Mouse (Mus musculus) liver, embryonic 12.5 days (tissue): Measurements from ENCODE around the gene Mgll. TPM values are rescaled to one million over a fixed set of nuclear protein-coding genes. Genes with fewer than 3 reads are reported as not detected.

Experiments
- ATAC-seq: fragments of 200-750 bp; cut with Nextera tagmentation; 2 replicates; pipeline ENCODE4 v1.8.0; 2017; ENCODE audit warnings: moderate number of reproducible peaks, mild to moderate bottlenecking, moderate library complexity
- H3K27ac ChIP-seq: fragments of 300-500 bp; sonication (generic); 2 replicates; pipeline ENCODE4 v1.5.1; 2016; ENCODE audit warnings: mild to moderate bottlenecking
- H3K27me3 ChIP-seq: fragments of 300-500 bp; sonication (generic); replicated peaks from 2 replicates; pipeline ENCODE4 v1.6.1; 2016; ENCODE audit warnings: mild to moderate bottlenecking, moderate library complexity
- H3K36me3 ChIP-seq: fragments of 300-500 bp; sonication (generic); 2 replicates; pipeline ENCODE4 v1.6.1; 2016; ENCODE audit warnings: mild to moderate bottlenecking, moderate library complexity
- H3K4me1 ChIP-seq: fragments of 300-500 bp; sonication (generic); 2 replicates; pipeline ENCODE4 v1.6.1; 2016
- H3K4me2 ChIP-seq: fragments of 300-500 bp; sonication (generic); 2 replicates; pipeline ENCODE4 v1.6.1; 2016; ENCODE audit warnings: mild to moderate bottlenecking, moderate library complexity
- H3K4me3 ChIP-seq: fragments of 300-500 bp; sonication (generic); 2 replicates; pipeline ENCODE4 v1.5.1; 2016; ENCODE audit warnings: mild to moderate bottlenecking, moderate library complexity
- H3K9ac ChIP-seq: fragments of 300-500 bp; sonication (generic); 2 replicates; pipeline ENCODE4 v1.6.1; 2016; ENCODE audit warnings: mild to moderate bottlenecking, moderate library complexity
- H3K9me3 ChIP-seq: fragments of 300-500 bp; sonication (generic); replicated peaks from 2 replicates; pipeline ENCODE4 v1.6.1; 2016; ENCODE audit warnings: mild to moderate bottlenecking, moderate library complexity
- WGBS: fragments of 180-500 bp; shearing (Covaris S2); methylation state at CpG from one replicate; pipeline ENCODE4 v1.1.7; 2016; ENCODE audit not compliant: insufficient replicate concordance; 5-methylcytosine and 5-hydroxymethylcytosine counted together
- polyA plus RNA-seq: library from polyadenylated mRNA; unstranded; fragments of >200 nt; fragmentation: Nextera tagmentation; extraction: Ambion mirVana; gene quantifications from 2 replicates; pipeline ENCODE4 v1.2.1, GENCODE M21; 2016

The Mgll gene
- polyA plus RNA-seq, 1 experiment from 2014 or later, result 46.4 TPM

DNA sequence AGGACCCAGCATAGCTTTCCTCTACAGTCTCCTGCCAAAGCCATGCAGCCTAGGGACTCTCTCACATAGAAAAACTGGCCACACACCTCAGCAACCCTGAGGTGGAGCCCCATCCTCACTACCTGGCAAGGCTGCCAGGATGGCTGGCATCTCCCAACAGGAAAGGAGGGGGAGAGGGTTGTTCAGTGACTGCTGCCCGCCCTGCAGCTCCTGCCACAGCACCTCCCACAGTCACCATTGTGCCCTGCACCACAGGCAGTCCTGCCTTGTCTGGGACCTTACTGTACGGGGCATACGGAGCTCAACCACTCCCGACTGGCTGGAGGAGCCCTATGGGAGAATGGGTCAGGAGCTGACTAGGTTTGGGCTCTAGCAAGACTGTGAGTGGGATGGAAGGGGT, 57.7 kb downstream of the Mgll start:
- Histone ChIP-seq H3K4me2 (peak overlapping the region; percentile 46), H3K4me1 (peaks cover 78% of the 10 kb centered on the region), H3K27me3 (peaks cover 4% of the 10 kb centered on the region; the same call in 1 of the 2 replicates), H3K4me3 (no peak overlapping the region), H3K9ac (peak overlapping the region; percentile 59), H3K9me3 (no peaks in the 10 kb centered on the region), H3K36me3 (peaks cover 6% of the 10 kb centered on the region), H3K27ac (peak overlapping the region; percentile 93)
- no peak for ATAC-seq
- WGBS, result 80% methylated on average over 4 of the region's 4 CpGs

DNA sequence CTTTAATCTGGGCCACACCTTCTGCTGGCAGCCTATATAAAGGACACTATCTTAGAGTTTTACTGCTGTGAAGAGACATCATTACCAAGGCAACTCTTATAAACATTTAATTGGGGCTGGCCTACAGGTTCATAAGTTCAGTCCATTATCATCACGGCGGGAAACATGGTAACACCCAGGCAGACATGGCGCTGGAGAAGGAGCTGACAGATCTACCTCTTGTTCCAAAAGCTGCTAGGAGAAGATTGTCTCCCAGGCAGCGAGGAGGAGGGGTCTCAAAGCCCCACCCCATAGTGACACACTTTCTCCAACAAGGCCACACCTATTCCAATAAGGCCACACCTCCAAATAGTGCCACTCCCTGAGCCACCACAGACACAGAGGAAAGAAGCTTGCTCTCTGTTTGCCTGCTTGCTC, 58.8 kb downstream of the Mgll start:
- Histone ChIP-seq H3K27me3 (no peaks in the 10 kb centered on the region; the same call in 1 of the 2 replicates), H3K4me2 (peak overlapping the region; percentile 46), H3K4me3 (0 out of 2 replicates have a peak overlapping the region, but pooled peaks have one; percentile 6), H3K4me1 (peaks cover 83% of the 10 kb centered on the region), H3K9ac (peak overlapping the region; percentile 59), H3K9me3 (no peaks in the 10 kb centered on the region), H3K36me3 (peaks cover 6% of the 10 kb centered on the region), H3K27ac (peak overlapping the region; percentile 93)
- ATAC-seq, result peak; percentile 95
- 9% methylated on average over 4 of the region's 4 CpGs for WGBS

DNA sequence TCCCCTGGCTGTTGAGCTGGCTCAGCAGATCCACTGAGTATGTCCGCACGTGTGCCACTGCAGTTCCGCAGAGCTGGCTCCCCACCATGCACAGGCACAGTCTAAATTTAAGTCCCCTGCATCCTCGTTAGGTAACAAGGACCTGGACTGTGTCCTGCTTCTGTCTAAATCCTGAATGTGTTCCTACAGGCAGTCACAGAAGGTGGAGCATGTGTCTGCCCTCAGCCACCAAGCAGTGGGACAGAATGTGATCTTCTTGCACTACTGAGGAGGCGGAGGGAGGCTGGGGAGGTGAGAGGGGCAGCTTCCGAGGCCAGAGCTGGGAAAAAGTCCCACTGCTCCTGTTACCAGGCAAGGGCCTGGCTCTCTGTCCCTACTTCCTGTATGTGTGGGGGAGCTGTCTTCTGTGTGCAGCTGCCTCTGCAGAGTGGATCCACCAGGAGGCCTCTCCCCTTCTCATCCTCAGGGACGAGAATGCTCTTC, 60.5 kb downstream of the Mgll start:
- Histone ChIP-seq H3K9ac (peak overlapping the region; percentile 45; the same call in 1 of the 2 replicates), H3K4me1 (peaks cover 87% of the 10 kb centered on the region), H3K4me2 (no peak overlapping the region)

DNA sequence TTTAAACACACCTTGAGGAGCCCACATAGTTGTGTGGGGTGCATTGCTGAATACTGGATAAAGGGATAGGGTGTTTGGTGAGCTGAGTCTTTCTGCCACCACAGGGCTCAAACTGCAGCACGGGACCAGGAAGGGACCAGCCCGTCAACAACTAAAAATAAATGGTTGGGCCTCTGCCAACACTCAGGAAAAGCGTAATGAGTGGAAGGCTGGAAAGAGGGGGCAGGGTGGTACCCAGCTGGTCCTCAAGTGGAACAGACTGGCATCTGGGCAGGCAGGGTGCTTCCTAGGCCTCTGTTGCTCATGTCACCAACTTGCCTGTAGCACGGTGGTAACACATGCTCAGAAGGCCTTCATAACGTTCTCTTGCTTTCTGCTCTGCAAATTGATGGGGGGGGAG, 61.1 kb downstream of the Mgll start:
- peaks cover 3% of the 10 kb centered on the region; the same call in 1 of the 2 replicates for H3K36me3 ChIP-seq
- no peaks in the 10 kb centered on the region for H3K9me3 ChIP-seq
- no peak for ATAC-seq
- H3K27ac ChIP-seq, result peak overlapping the region; percentile 93; the same call in 1 of the 2 replicates
- H3K9ac ChIP-seq, result 0 out of 2 replicates have a peak overlapping the region, but pooled peaks have one; percentile 45
- no peaks in the 10 kb centered on the region; the same call in 1 of the 2 replicates for H3K27me3 ChIP-seq
- 78% methylated on average over 5 of the region's 5 CpGs for WGBS
- peaks cover 87% of the 10 kb centered on the region for H3K4me1 ChIP-seq
- H3K4me2 ChIP-seq, result no peak overlapping the region
- no peak overlapping the region for H3K4me3 ChIP-seq

More for the DNA sequence above, 60.5 kb downstream of the Mgll start:
- WGBS, result 77% methylated on average over 7 of the region's 7 CpGs
- Histone ChIP-seq H3K4me3 (no peak overlapping the region), H3K27me3 (no peaks in the 10 kb centered on the region; the same call in 1 of the 2 replicates), H3K9me3 (no peaks in the 10 kb centered on the region), H3K36me3 (peaks cover 3% of the 10 kb centered on the region; the same call in 1 of the 2 replicates), H3K27ac (peak overlapping the region; percentile 93)
- no peak for ATAC-seq

DNA sequence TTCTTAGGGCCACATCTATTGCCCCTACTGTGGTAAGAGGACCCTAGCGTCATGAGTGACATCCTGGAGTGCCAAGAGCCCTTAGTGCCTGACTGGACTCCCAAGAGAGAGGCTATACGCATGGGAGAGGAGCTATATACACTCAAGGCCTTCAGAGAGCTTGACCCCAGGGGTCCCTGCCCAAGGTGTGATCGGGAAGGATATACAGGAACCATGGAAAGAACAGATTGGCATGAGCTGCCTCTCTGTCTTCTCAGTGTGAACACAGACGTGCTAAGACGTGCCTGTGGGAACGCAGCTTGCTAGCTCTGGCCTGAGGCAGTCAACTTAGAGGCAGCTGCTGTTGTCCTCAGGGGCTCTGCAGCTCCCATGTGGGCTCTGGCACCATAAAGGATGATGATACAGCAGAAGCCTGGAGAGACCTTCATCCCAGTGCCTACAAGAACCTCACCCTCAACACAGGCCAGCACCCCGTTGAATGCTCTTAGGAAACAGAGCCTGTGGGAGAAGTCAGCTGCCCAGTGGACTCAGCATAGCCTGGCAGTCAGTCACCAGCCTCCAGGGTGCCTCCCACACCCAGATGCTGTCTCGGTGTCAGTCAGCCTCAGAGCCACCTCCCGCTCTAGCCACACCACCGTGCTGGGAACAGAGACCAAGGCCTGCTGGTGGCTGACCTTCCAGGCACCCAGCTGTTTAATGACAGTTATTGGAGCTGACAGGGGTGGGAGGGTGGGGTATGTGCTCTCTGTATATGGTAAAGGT, 61.8 kb downstream of the Mgll start:
- peaks cover 88% of the 10 kb centered on the region for H3K4me1 ChIP-seq
- no peak overlapping the region for H3K4me3 ChIP-seq
- no peak overlapping the region for H3K4me2 ChIP-seq
- 0 out of 2 replicates have a peak overlapping the region, but pooled peaks have one; percentile 93 for H3K27ac ChIP-seq
- peaks cover 3% of the 10 kb centered on the region; the same call in 1 of the 2 replicates for H3K36me3 ChIP-seq
- H3K27me3 ChIP-seq, result no peaks in the 10 kb centered on the region; the same call in 1 of the 2 replicates
- H3K9ac ChIP-seq, result no peak overlapping the region
- no peak for ATAC-seq
- no peaks in the 10 kb centered on the region for H3K9me3 ChIP-seq
- 82% methylated on average over 10 of the region's 10 CpGs for WGBS

DNA sequence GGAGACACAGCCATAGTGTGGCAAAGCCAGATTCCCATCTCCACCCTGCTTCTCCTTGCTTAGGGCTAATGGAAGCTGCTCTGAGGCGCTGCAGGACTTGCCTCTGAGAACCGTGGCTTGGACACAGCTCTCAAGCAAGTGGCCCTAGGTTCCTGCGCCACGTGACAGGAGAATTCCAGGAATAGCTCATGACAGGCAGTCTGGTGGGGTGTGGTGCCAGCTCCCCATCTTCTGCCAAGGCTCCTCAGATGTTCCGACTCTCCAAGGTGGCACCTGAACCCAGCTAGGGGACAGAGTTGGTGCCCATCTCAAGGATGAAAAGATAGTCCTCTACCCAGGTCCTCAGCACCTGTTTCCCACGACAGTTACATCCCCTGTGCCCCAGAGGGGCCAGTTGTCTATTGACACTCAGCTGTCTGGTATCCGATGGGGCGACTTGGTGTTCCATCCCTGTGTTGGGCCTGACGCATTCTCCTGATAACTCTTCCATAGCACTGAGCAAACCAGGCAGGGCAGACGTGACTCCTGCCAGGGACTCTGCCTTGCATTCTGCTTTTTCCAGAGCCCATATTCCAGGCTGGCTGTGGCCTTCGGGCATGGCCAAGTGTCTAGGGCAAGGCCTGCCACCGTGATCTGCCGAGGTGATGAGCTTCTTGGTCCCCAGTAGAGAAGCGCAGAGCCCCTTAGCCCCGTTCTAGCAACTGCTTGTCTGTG, 62.7 kb downstream of the Mgll start:
- Histone ChIP-seq H3K27ac (0 out of 2 replicates have a peak overlapping the region, but pooled peaks have one; percentile 5), H3K9me3 (no peaks in the 10 kb centered on the region), H3K9ac (no peak overlapping the region), H3K4me2 (no peak overlapping the region), H3K27me3 (no peaks in the 10 kb centered on the region; the same call in 1 of the 2 replicates), H3K36me3 (peaks cover 1% of the 10 kb centered on the region; the same call in 1 of the 2 replicates), H3K4me1 (peaks cover 84% of the 10 kb centered on the region), H3K4me3 (no peak overlapping the region)
- ATAC-seq, result no peak
- WGBS, result 80% methylated on average over 15 of the region's 15 CpGs

DNA sequence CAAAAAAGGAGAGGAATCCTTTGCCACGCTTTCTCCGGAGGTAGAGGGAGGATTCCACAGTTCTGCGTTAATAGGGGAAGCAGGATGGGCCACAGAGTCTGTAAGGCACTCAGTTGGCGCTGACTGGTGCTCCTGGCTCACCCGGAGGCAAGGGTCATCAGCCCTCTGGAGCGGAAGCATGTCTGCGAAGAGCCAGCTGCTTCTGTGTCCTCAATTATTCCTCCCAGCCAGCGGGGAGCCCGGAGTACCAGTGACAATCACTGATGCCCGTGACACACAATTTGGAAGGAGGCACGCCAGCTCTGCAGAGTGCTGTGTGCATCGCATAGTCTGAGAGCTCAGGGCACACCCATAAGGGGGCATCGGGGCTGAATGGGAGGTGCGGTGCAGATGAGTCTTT, 63.3 kb downstream of the Mgll start:
- H3K4me3 ChIP-seq, result no peak overlapping the region
- peaks cover 4% of the 10 kb centered on the region; the same call in 1 of the 2 replicates for H3K27me3 ChIP-seq
- no peak overlapping the region for H3K9ac ChIP-seq
- no peak for ATAC-seq
- 0 out of 2 replicates have a peak overlapping the region, but pooled peaks have one; percentile 5 for H3K27ac ChIP-seq
- whole genome bisulfite sequencing, result 77% methylated on average over 14 of the region's 14 CpGs
- no peaks in the 10 kb centered on the region for H3K9me3 ChIP-seq
- no peak overlapping the region for H3K4me2 ChIP-seq
- H3K4me1 ChIP-seq, result peaks cover 78% of the 10 kb centered on the region
- no peaks in the 10 kb centered on the region for H3K36me3 ChIP-seq

DNA sequence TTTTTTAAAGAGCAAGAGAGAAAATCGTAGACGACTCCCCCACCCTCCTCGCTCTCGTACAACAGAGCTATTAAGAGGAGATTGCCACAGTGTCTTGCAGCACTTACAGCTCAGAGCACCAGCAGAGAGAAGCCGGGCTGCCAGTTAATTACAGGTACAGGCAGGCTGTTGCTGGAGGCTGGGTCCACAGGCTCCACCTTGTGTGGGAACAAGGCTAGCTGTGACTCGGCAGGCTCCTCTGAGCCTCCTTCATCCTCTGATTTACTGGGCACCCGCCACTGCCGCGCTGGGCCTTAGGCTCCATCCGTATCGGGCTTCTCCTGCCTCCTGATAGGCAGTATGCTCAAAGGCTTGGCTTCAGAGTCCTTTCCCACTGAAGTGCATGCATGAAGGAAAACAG, 64.0 kb downstream of the Mgll start:
- Histone ChIP-seq H3K27ac (no peak overlapping the region), H3K4me3 (no peak overlapping the region), H3K9me3 (no peaks in the 10 kb centered on the region), H3K36me3 (no peaks in the 10 kb centered on the region), H3K27me3 (peaks cover 7% of the 10 kb centered on the region; the same call in 1 of the 2 replicates), H3K4me2 (no peak overlapping the region), H3K9ac (no peak overlapping the region), H3K4me1 (peaks cover 71% of the 10 kb centered on the region)
- no peak for ATAC-seq
- 81% methylated on average over 11 of the region's 11 CpGs for WGBS

DNA sequence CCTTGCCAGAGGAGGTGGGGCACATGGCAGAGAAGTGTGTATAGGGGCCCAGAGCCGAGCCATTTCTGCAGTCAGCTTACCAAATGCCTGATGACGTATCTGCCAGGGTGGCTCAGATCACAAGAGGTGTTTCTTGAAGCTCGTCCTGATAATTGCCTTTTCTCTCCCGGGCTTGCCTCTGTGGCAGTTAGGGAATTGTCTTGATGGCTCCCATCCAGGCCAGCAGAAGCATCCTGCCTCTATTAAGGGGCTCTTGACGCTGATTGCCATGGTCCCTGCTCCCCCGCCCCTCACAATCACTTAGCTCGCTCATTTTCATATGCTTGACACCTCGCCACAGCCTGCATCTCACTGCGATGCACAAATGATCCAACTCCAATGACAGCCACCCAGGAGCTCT, 67.1 kb downstream of the Mgll start:
- WGBS, result 50% methylated on average over 9 of the region's 9 CpGs
- Histone ChIP-seq H3K27ac (no peak overlapping the region), H3K4me1 (peaks cover 40% of the 10 kb centered on the region), H3K27me3 (peaks cover 9% of the 10 kb centered on the region; the same call in 1 of the 2 replicates), H3K9ac (no peak overlapping the region), H3K36me3 (no peaks in the 10 kb centered on the region), H3K4me3 (no peak overlapping the region), H3K4me2 (no peak overlapping the region), H3K9me3 (no peaks in the 10 kb centered on the region)
- no peak for ATAC-seq

DNA sequence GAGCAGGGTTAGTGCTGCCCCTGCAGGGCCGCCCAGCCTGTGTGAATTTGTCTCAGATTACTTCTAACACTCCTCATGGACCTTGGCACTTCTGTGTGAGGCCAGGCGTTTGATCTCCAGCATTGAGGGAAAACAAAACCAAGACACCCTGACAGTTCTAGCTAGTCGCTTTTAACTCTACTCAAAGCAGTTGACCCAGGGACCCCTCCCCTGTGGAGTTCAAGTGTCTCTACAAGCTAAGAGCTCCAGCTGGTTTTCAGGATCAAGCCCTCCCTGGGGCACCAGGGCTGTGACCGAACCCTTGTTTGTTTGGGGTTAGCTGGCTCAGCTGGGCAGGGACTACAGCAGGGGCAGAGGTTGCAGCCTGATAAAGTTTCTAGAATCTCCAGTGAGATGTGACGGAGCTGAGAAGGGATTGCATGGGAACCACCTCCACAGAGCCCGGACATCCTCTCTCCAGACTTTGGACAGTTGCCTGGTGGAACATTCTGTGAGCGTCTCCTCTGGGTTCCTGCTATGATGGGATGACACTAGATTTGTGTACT, 68.0 kb downstream of the Mgll start:
- H3K4me1 ChIP-seq, result peaks cover 32% of the 10 kb centered on the region
- H3K4me2 ChIP-seq, result no peak overlapping the region
- H3K4me3 ChIP-seq, result no peak overlapping the region
- no peaks in the 10 kb centered on the region for H3K9me3 ChIP-seq
- H3K27ac ChIP-seq, result no peak overlapping the region
- no peaks in the 10 kb centered on the region for H3K36me3 ChIP-seq
- H3K9ac ChIP-seq, result no peak overlapping the region
- WGBS, result 65% methylated on average over 7 of the region's 7 CpGs
- no peak for ATAC-seq
- H3K27me3 ChIP-seq, result peaks cover 9% of the 10 kb centered on the region; the same call in 1 of the 2 replicates

DNA sequence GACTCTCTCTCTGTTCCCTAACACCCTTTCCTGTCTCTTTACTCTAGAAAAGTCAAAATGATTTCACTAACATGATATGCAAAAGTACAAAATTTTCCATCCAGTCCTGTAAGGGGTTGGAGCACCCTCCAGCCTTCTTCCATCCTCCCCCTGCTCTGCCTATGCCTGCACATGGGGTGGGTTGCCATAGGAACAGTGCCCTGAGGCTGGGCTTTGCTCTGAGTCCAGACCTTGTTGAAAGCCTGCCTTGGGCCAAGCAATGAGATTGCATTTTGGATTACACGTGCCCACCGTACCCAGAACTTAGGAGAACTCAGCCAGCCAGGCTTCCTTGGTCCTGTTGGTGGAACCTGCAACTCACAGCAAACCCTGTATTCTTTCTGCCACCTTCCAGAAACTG, 69.0 kb downstream of the Mgll start:
- no peak overlapping the region for H3K9ac ChIP-seq
- H3K4me3 ChIP-seq, result no peak overlapping the region
- no peak; the same call in 1 of the 2 replicates for ATAC-seq
- peaks cover 9% of the 10 kb centered on the region; the same call in 1 of the 2 replicates for H3K27me3 ChIP-seq
- no peak overlapping the region for H3K4me2 ChIP-seq
- H3K9me3 ChIP-seq, result no peaks in the 10 kb centered on the region
- WGBS, result 63% methylated on average over 2 of the region's 2 CpGs
- no peak overlapping the region for H3K27ac ChIP-seq
- peaks cover 27% of the 10 kb centered on the region for H3K4me1 ChIP-seq
- H3K36me3 ChIP-seq, result no peaks in the 10 kb centered on the region
